ENCODE assay signal across 22 mouse cellular contexts in genomic region chr1:68830501-68831239, GRCm38 (mm10).
A peak's percentile ranks its signal among the peaks of the same experiment; 100 is the strongest.
DNase-seq lines count a peak whose midpoint lies in the region; ATAC-seq and TF ChIP-seq lines count a peak whose summit lies in the region.
"Had no signal": no experiment of that assay in that cellular context is flagged by ENCODE, and none has a peak within 500 bp of the region (broad histone marks: within the 10 kb centered on the region; RNA-seq: fewer than 3 reads in every experiment).

No protein-coding gene starts in this region.

- no peak overlapping the region for H3K4me2 ChIP-seq in forebrain, embryonic 12.5 days
- H3K4me2 ChIP-seq in forebrain, embryonic 15.5 days (replicated peaks), result no peak overlapping the region
- no peak overlapping the region for H3K4me2 ChIP-seq in midbrain, embryonic 14.5 days (ENCODE audit: low read length)
- H3K4me2 ChIP-seq: embryonic facial prominence, embryonic 13.5 days; limb, embryonic 12.5 days; liver, embryonic 11.5 days; neural tube, embryonic 15.5 days; stomach, embryonic 15.5 days had no signal

- TF ChIP-seq CTCF in brain, embryonic 14.5 days (IDR thresholded peaks at IDR 0.05; ENCODE audit: borderline replicate concordance, extremely low read depth, insufficient read depth, insufficient read length), result no peak

- DNase-seq in cerebellum, postnatal 25 days, result peak; percentile 12 to 26
- DNase-seq in cerebellum, adult 9-11 months, result no peak
- DNase-seq in brain, embryonic 14.5 days (ENCODE audit: low read depth), result peak; percentile 72
- peak; percentile 32 for DNase-seq in midbrain, embryonic 14.5 days
- DNase-seq in heart, postnatal 10 days, result no peak
- DNase-seq: adrenal gland, postnatal 25 days; kidney, adult 18-20 months; kidney, postnatal 4 days; liver, postnatal 0 days; thymus, postnatal 36 days had no signal

- no peak overlapping the region for H3K9ac ChIP-seq in forebrain, embryonic 12.5 days
- H3K9ac ChIP-seq in forebrain, embryonic 15.5 days (replicated peaks), result no peak overlapping the region
- no peak overlapping the region for H3K9ac ChIP-seq in midbrain, embryonic 14.5 days (replicated peaks; ENCODE audit: low read length)
- H3K9ac ChIP-seq: embryonic facial prominence, embryonic 13.5 days; limb, embryonic 12.5 days; liver, postnatal 0 days; neural tube, embryonic 15.5 days; stomach, embryonic 15.5 days had no signal

- no peak for TF ChIP-seq POLR2A in brain, embryonic 14.5 days (IDR thresholded peaks at IDR 0.05; ENCODE audit: borderline replicate concordance, extremely low read depth, insufficient read depth, insufficient read length, poor library complexity, severe bottlenecking)

- H3K4me1 ChIP-seq in forebrain, embryonic 12.5 days, result peaks cover 11% of the 10 kb centered on the region
- peaks cover 11% of the 10 kb centered on the region; the same call in 1 of the 2 replicates for H3K4me1 ChIP-seq in forebrain, embryonic 15.5 days
- H3K4me1 ChIP-seq in midbrain, embryonic 14.5 days (ENCODE audit: control insufficient read depth, insufficient read depth, low read length), result peaks cover 9% of the 10 kb centered on the region
- H3K4me1 ChIP-seq: embryonic facial prominence, embryonic 13.5 days; heart, embryonic 10.5 days; limb, embryonic 12.5 days; neural tube, embryonic 15.5 days; stomach, embryonic 15.5 days had no signal

- H3K4me3 ChIP-seq in forebrain, embryonic 12.5 days (replicated peaks), result no peak overlapping the region
- H3K4me3 ChIP-seq in forebrain, embryonic 15.5 days, result no peak overlapping the region
- no peak overlapping the region for H3K4me3 ChIP-seq in midbrain, embryonic 14.5 days (replicated peaks; ENCODE audit: low read depth, low read length)
- H3K4me3 ChIP-seq: embryonic facial prominence, embryonic 13.5 days; heart, embryonic 10.5 days; limb, embryonic 12.5 days; neural tube, embryonic 15.5 days; stomach, embryonic 15.5 days had no signal

- H3K27ac ChIP-seq in forebrain, embryonic 12.5 days, result 0 out of 2 replicates have a peak overlapping the region, but pooled peaks have one; percentile 19
- no peak overlapping the region for H3K27ac ChIP-seq in forebrain, embryonic 15.5 days (replicated peaks)
- H3K27ac ChIP-seq in midbrain, embryonic 14.5 days (replicated peaks; ENCODE audit: low read depth, low read length), result no peak overlapping the region
- H3K27ac ChIP-seq: embryonic facial prominence, embryonic 13.5 days; heart, embryonic 10.5 days; limb, embryonic 12.5 days; macrophage; neural tube, embryonic 15.5 days; stomach, embryonic 15.5 days had no signal

- H3K9me3 ChIP-seq in forebrain, embryonic 12.5 days, result no peaks in the 10 kb centered on the region
- no peaks in the 10 kb centered on the region for H3K9me3 ChIP-seq in forebrain, embryonic 15.5 days
- no peaks in the 10 kb centered on the region for H3K9me3 ChIP-seq in midbrain, embryonic 14.5 days (ENCODE audit: control insufficient read depth, low read length)
- H3K9me3 ChIP-seq: embryonic facial prominence, embryonic 13.5 days; heart, embryonic 10.5 days; limb, embryonic 12.5 days; neural tube, embryonic 15.5 days; stomach, embryonic 15.5 days had no signal

- intact Hi-C loops in heart, postnatal 10 days (cut with DNase I), result no loop called here

- H3K36me3 ChIP-seq in forebrain, embryonic 12.5 days (replicated peaks), result no peaks in the 10 kb centered on the region
- H3K36me3 ChIP-seq in forebrain, embryonic 15.5 days, result no peaks in the 10 kb centered on the region
- H3K36me3 ChIP-seq in midbrain, embryonic 14.5 days (ENCODE audit: control insufficient read depth, insufficient read depth, low read length), result no peaks in the 10 kb centered on the region
- H3K36me3 ChIP-seq: embryonic facial prominence, embryonic 13.5 days; heart, embryonic 10.5 days; limb, embryonic 12.5 days; neural tube, embryonic 15.5 days; stomach, embryonic 15.5 days had no signal

- peak; percentile 55; the same call in 1 of the 2 replicates for ATAC-seq in forebrain, embryonic 12.5 days (ENCODE audit: low FRiP score)
- ATAC-seq in forebrain, embryonic 15.5 days (replicated peaks), result no peak
- no peak; the same call in 1 of the 2 replicates for ATAC-seq in midbrain, embryonic 14.5 days (ENCODE audit: low FRiP score, low TSS enrichment)
- ATAC-seq: CD4-positive, CD25-positive, alpha-beta regulatory T cell, adult 4 months; inflammation-experienced regulatory T-cells, adult 6 months; liver, postnatal 0 days; lung, postnatal 0 days had no signal

- 67% methylated on average over 2 of the region's 2 CpGs for WGBS in forebrain, embryonic 12.5 days
- 64% methylated on average over 2 of the region's 2 CpGs for WGBS in forebrain, embryonic 15.5 days
- WGBS in midbrain, embryonic 14.5 days, result 68% methylated on average over 2 of the region's 2 CpGs

- no peaks in the 10 kb centered on the region for H3K27me3 ChIP-seq in forebrain, embryonic 12.5 days
- no peaks in the 10 kb centered on the region for H3K27me3 ChIP-seq in forebrain, embryonic 15.5 days
- H3K27me3 ChIP-seq in midbrain, embryonic 14.5 days (ENCODE audit: control insufficient read depth, insufficient read depth, low read length), result no peaks in the 10 kb centered on the region
- H3K27me3 ChIP-seq: embryonic facial prominence, embryonic 13.5 days; limb, embryonic 12.5 days; neural tube, embryonic 15.5 days; stomach, embryonic 15.5 days had no signal

Comparison
In these comparisons a context has a peak if more than half of its experiments do, and no peak if none do; other contexts are left out.
1. DNase-seq: peak in cerebellum, postnatal 25 days (2 of 2), brain, embryonic 14.5 days (single experiment) and midbrain, embryonic 14.5 days (single experiment); none in cerebellum, adult 9-11 months (single experiment) and heart, postnatal 10 days (0 of 2).